Mouse (Mus musculus) embryonic facial prominence, embryonic 14.5 days (tissue): ENCODE data around the gene Cisd2. TPM values are rescaled to one million over a fixed set of nuclear protein-coding genes. Genes with fewer than 3 reads are reported as not detected.

Experiments used
- ATAC-seq: fragments of 200-750 bp; cut with Nextera tagmentation; 2 replicates; pipeline ENCODE4 v1.8.0; 2017; ENCODE audit warnings: low read depth, moderate number of reproducible peaks, moderate TSS enrichment
- DNase-seq: peaks from one replicate; pipeline ENCODE4 v3.0.0-alpha.2; 2015; ENCODE audit warnings: low spot score
- H3K27ac ChIP-seq: fragments of 300-500 bp; sonication (generic); replicated peaks from 2 replicates; pipeline ENCODE4 v1.5.1; 2014; ENCODE audit warnings: low read depth, mild to moderate bottlenecking, low read length, moderate library complexity
- H3K27me3 ChIP-seq: fragments of 300-500 bp; sonication (generic); replicated peaks from 2 replicates; pipeline ENCODE4 v1.6.1; 2014; ENCODE audit warnings: low read length; ENCODE audit not compliant: control insufficient read depth, insufficient read depth
- H3K36me3 ChIP-seq: fragments of 300-500 bp; sonication (generic); 2 replicates; pipeline ENCODE4 v1.6.1; 2014; ENCODE audit warnings: low read length, mixed read lengths; ENCODE audit not compliant: control insufficient read depth, insufficient read depth
- H3K4me1 ChIP-seq: fragments of 300-500 bp; sonication (generic); 2 replicates; pipeline ENCODE4 v1.6.1; 2014; ENCODE audit warnings: antibody characterized with exemption, low read length; ENCODE audit not compliant: control insufficient read depth, insufficient read depth
- H3K4me2 ChIP-seq: fragments of 300-500 bp; sonication (generic); 2 replicates; pipeline ENCODE4 v1.6.1; 2014; ENCODE audit warnings: low read depth, mild to moderate bottlenecking, low read length, moderate library complexity, mixed read lengths
- H3K4me3 ChIP-seq: fragments of 300-500 bp; sonication (generic); 2 replicates; pipeline ENCODE4 v1.5.1; 2014; ENCODE audit warnings: low read depth, mild to moderate bottlenecking, low read length
- H3K9ac ChIP-seq: fragments of 300-500 bp; sonication (generic); 2 replicates; pipeline ENCODE4 v1.6.1; 2014; ENCODE audit warnings: low read depth, mild to moderate bottlenecking, low read length, moderate library complexity, mixed read lengths
- H3K9me3 ChIP-seq: fragments of 300-500 bp; sonication (generic); 2 replicates; pipeline ENCODE4 v1.6.1; 2016; ENCODE audit warnings: low read length; ENCODE audit not compliant: control insufficient read depth
- WGBS: fragments of 180-500 bp; shearing (Covaris S2); extraction: QIAGEN DNeasy Blood & Tissue Kit; methylation state at CpG from one replicate; pipeline ENCODE4 v1.1.7; 2014; 5-methylcytosine and 5-hydroxymethylcytosine counted together
- polyA plus RNA-seq: library from polyadenylated mRNA; unstranded; fragments of >200 nt; fragmentation: Nextera tagmentation; extraction: Ambion mirVana; gene quantifications from 2 replicates; pipeline ENCODE4 v1.2.1, GENCODE M21; 2014

Gene Cisd2
- polyA plus RNA-seq, 1 experiment from 2014 or later: 41.0 TPM

GRCm38 (mm10) chr3:135420542-135421309, 3.0 kb downstream of the Cisd2 start:
- no peak overlapping the region for H3K4me3 ChIP-seq
- no peak overlapping the region for H3K27ac ChIP-seq
- ATAC-seq (no peak), DNase-seq (no peak)
- peaks cover 8% of the 10 kb centered on the region; the same call in 1 of the 2 replicates for H3K36me3 ChIP-seq
- no peak overlapping the region for H3K9ac ChIP-seq
- H3K27me3 ChIP-seq: no peaks in the 10 kb centered on the region
- 76% methylated on average over 9 of the region's 9 CpGs for WGBS
- peaks cover 15% of the 10 kb centered on the region for H3K4me1 ChIP-seq
- H3K4me2 ChIP-seq: no peak overlapping the region
- H3K9me3 ChIP-seq: no peaks in the 10 kb centered on the region

GRCm38 (mm10) chr3:135417799-135418198, 5.9 kb downstream of the Cisd2 start:
- DNase-seq: no peak
- WGBS: 82% methylated on average over 3 of the region's 3 CpGs
- ATAC-seq: no peak
- H3K27me3 ChIP-seq: no peaks in the 10 kb centered on the region
- H3K4me3 ChIP-seq: no peak overlapping the region
- peaks cover 8% of the 10 kb centered on the region; the same call in 1 of the 2 replicates for H3K36me3 ChIP-seq
- H3K9ac ChIP-seq: no peak overlapping the region
- H3K4me1 ChIP-seq: peaks cover 16% of the 10 kb centered on the region; the same call in 1 of the 2 replicates
- no peak overlapping the region for H3K4me2 ChIP-seq
- no peaks in the 10 kb centered on the region for H3K9me3 ChIP-seq
- no peak overlapping the region for H3K27ac ChIP-seq

- H3K9ac ChIP-seq: no peak overlapping the region
- H3K27me3 ChIP-seq: no peaks in the 10 kb centered on the region
- H3K4me3 ChIP-seq: no peak overlapping the region
- 82% methylated on average over 3 of the region's 3 CpGs for WGBS
- no peaks in the 10 kb centered on the region for H3K9me3 ChIP-seq
- no peak for ATAC-seq
- H3K36me3 ChIP-seq: peaks cover 8% of the 10 kb centered on the region; the same call in 1 of the 2 replicates
- no peak overlapping the region for H3K4me2 ChIP-seq
- no peak overlapping the region for H3K27ac ChIP-seq
- no peak for DNase-seq
- H3K4me1 ChIP-seq: peaks cover 16% of the 10 kb centered on the region; the same call in 1 of the 2 replicates
Observed at GRCm38 (mm10) chr3:135417245-135417644, 6.5 kb downstream of the Cisd2 start.

- Histone ChIP-seq H3K27ac (no peak overlapping the region), H3K4me1 (peaks cover 5% of the 10 kb centered on the region; the same call in 1 of the 2 replicates), H3K27me3 (no peaks in the 10 kb centered on the region), H3K4me3 (no peak overlapping the region), H3K36me3 (peaks cover 27% of the 10 kb centered on the region), H3K9me3 (no peaks in the 10 kb centered on the region), H3K9ac (no peak overlapping the region), H3K4me2 (no peak overlapping the region)
- 89% methylated on average over 9 of the region's 9 CpGs for WGBS
- ATAC-seq (no peak), DNase-seq (no peak)
Observed at GRCm38 (mm10) chr3:135411824-135412223, 11.9 kb downstream of the Cisd2 start.

GRCm38 (mm10) chr3:135411056-135411455, 12.7 kb downstream of the Cisd2 start:
- peaks cover 25% of the 10 kb centered on the region for H3K36me3 ChIP-seq
- H3K27me3 ChIP-seq: no peaks in the 10 kb centered on the region
- no peak for ATAC-seq
- H3K4me2 ChIP-seq: no peak overlapping the region
- no peak overlapping the region for H3K9ac ChIP-seq
- no peak for DNase-seq
- no peak overlapping the region for H3K27ac ChIP-seq
- H3K4me1 ChIP-seq: peaks cover 5% of the 10 kb centered on the region; the same call in 1 of the 2 replicates
- no peaks in the 10 kb centered on the region for H3K9me3 ChIP-seq
- H3K4me3 ChIP-seq: no peak overlapping the region
- 93% methylated on average over 12 of the region's 12 CpGs for WGBS

- WGBS: 96% methylated on average over 5 of the region's 5 CpGs
- H3K9ac ChIP-seq: no peak overlapping the region
- H3K27ac ChIP-seq: no peak overlapping the region
- peaks cover 5% of the 10 kb centered on the region; the same call in 1 of the 2 replicates for H3K4me1 ChIP-seq
- H3K9me3 ChIP-seq: no peaks in the 10 kb centered on the region
- H3K4me3 ChIP-seq: no peak overlapping the region
- DNase-seq (no peak), ATAC-seq (no peak)
- H3K27me3 ChIP-seq: no peaks in the 10 kb centered on the region
- peaks cover 25% of the 10 kb centered on the region for H3K36me3 ChIP-seq
- no peak overlapping the region for H3K4me2 ChIP-seq
Observed at GRCm38 (mm10) chr3:135409219-135409618, 14.5 kb downstream of the Cisd2 start.

- WGBS: 77% methylated on average over 9 of the region's 9 CpGs
- no peak overlapping the region for H3K9ac ChIP-seq
Observed at GRCm38 (mm10) chr3:135407351-135407750, 16.4 kb downstream of the Cisd2 start.

GRCm38 (mm10) chr3:135404599-135404998, 19.1 kb downstream of the Cisd2 start:
- DNase-seq (no peak), ATAC-seq (no peak)
- Histone ChIP-seq H3K4me2 (no peak overlapping the region), H3K36me3 (peaks cover 16% of the 10 kb centered on the region), H3K9me3 (no peaks in the 10 kb centered on the region), H3K9ac (no peak overlapping the region), H3K4me1 (0 out of 2 replicates have a peak, but pooled peaks cover 5% of the 10 kb centered on the region), H3K27ac (no peak overlapping the region), H3K4me3 (no peak overlapping the region), H3K27me3 (no peaks in the 10 kb centered on the region)
- WGBS: 79% methylated on average over 4 of the region's 4 CpGs

More at GRCm38 (mm10) chr3:135407351-135407750, 16.4 kb downstream of the Cisd2 start:
- Histone ChIP-seq H3K27me3 (no peaks in the 10 kb centered on the region), H3K27ac (no peak overlapping the region), H3K36me3 (peaks cover 25% of the 10 kb centered on the region), H3K9me3 (no peaks in the 10 kb centered on the region), H3K4me1 (0 out of 2 replicates have a peak, but pooled peaks cover 5% of the 10 kb centered on the region), H3K4me3 (no peak overlapping the region), H3K4me2 (no peak overlapping the region)
- ATAC-seq: no peak
- no peak for DNase-seq
